Mouse (Mus musculus): ENCODE results near the gene Pgap3.

The Pgap3 gene

GRCm38 (mm10) chr11:98412273-98412796, 12.0 kb upstream of the Pgap3 start, which contains the start of gene Erbb2:
Gene Erbb2, plus strand, starts transcription at chr11:98412470.
- WGBS = under 1% methylated on average over 49 of the region's 49 CpGs

- WGBS = 12% methylated on average over 9 of the region's 10 CpGs
These were observed 9.1 kb upstream of the Pgap3 start for GRCm38 (mm10) chr11:98409341-98409822.

DNA sequence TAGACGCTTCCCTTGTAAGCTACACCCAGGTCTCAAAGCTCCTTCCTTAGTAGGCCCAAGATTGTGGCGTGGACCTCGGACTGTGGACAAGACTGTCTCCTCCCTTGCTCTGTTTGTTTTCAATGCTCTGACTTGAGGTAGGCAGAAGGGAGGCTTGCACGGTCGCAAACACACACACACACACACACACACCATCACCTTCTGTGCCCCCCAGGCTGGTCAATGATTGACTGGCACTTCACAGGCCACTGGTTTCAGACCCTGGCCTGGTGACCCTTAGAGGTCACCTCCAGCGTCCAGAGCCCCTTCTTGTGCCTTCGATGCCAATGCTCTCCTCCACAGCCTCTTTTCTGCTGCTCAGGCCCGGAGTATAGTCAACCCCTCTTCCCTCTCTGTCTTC, 8.6 kb upstream of the Pgap3 start:
- 78% methylated on average over 8 of the region's 8 CpGs for WGBS

DNA sequence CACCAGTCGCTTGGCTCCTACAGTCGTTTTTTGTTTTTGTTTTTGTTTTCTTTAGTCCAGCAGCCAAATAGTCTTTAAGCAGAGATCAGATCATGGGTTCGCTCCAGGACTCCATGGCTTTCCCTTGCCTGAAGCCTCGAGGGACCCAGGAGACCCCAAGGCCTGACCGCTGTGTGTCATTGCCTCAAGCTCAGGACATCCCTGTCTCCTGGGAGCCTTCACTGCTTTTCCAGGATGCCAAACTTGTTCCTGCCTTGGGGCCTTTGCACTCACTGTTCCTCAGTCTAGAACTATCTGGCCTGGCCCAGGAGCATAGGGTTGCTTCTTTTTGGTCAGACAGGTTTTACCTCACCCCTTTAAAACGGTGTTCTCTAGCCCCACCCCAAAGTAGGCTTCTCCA, 6.3 kb upstream of the Pgap3 start:
- WGBS = 71% methylated on average over 6 of the region's 6 CpGs

GRCm38 (mm10) chr11:98400816-98401215, 526 bp upstream of the Pgap3 start:
- WGBS = 59% methylated on average over 3 of the region's 3 CpGs

DNA sequence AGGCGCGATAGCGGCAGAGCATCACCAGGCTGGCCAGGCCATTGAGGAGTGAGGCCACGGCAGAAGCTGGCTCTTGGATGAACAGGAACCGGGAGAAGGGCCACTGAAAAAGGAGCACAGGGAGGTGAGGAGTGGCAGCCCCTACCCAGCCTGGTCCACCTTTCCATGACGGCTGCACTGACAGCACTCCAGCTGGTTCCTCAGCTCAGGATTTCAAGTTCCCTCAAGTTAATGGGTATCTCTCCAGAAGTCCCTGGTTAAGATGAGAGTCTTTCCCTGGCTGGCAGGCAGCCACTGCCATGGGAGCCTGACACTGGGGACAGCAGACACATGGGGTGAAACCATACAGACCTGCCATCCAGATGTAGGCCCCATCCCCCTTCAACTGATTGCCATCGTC, 2.3 kb downstream of the Pgap3 start:
- 90% methylated on average over 7 of the region's 7 CpGs for WGBS

DNA sequence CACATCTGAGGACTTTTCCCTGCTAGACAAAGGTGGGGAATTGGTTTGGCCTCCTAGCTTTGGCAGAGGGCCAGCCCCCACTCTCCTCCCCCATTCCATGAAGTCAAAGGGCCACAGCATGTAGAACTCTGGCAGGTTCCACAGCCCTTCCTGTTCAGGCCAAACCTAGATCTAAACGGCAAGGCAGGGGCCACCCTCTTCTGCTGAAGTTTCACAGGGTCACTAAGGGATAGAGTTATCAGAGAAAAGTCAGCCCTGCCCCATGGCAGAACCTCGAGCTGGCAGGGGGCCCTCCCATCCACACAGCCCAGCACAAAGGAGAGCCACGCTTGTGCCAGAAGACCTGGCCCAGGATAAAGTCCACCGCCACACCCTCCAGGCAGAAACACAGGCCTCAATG, 5.2 kb downstream of the Pgap3 start:
- 51% methylated on average over 4 of the region's 4 CpGs for WGBS

GRCm38 (mm10) chr11:98394301-98394700, 6.0 kb downstream of the Pgap3 start:
- 40% methylated on average over 6 of the region's 6 CpGs for WGBS

DNA sequence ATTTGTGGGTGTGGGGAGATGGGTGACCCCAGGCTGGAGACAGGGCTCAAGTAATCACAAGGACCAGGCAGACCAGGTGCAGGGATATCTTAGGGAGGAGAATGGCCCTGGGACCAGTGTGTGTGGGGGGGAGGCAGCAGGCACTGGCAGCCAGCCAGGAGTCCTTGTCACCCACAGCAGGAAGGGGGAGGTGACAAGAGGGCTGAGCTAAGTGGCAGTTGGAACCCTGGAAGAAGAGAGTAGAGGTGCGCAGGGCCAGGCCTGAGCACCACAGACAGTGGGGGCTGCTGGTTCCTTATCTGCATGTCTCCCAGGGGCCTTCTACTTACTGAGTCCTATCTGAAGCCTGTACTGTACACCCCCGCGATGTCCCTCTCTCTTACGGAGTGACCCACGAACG, 7.0 kb downstream of the Pgap3 start:
- WGBS = 74% methylated on average over 6 of the region's 6 CpGs

GRCm38 (mm10) chr11:98392645-98393044, 7.6 kb downstream of the Pgap3 start:
- 83% methylated on average over 4 of the region's 4 CpGs for WGBS

- WGBS = 41% methylated on average over 8 of the region's 8 CpGs
These were observed 8.3 kb downstream of the Pgap3 start for GRCm38 (mm10) chr11:98392034-98392433.

- WGBS = 65% methylated on average over 12 of the region's 12 CpGs
These were observed 10.1 kb downstream of the Pgap3 start for GRCm38 (mm10) chr11:98390141-98390540.

- 26% methylated on average over 9 of the region's 9 CpGs for WGBS
These were observed 11.0 kb downstream of the Pgap3 start for GRCm38 (mm10) chr11:98389221-98389780.

DNA sequence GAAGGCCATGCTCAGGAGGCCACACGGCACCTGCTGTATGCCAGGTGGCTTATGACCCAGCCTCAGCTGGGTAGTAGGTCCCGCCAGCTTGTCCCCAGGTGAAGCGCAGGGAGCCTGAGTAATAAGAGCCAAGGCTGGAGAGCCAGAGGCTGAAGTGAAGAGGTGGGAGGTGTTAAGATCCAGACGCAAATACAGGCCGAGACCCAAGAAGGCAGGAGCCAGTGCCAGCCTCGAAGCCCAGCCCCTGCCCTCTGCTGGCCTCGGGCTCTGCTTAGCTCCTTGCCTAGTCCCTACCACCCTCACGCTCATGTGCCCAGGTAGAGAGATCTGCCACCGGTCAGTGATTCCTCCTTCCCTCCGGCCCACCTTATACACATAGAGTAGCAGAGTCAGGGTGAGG, 12.0 kb downstream of the Pgap3 start:
- WGBS = 69% methylated on average over 10 of the region's 10 CpGs

DNA sequence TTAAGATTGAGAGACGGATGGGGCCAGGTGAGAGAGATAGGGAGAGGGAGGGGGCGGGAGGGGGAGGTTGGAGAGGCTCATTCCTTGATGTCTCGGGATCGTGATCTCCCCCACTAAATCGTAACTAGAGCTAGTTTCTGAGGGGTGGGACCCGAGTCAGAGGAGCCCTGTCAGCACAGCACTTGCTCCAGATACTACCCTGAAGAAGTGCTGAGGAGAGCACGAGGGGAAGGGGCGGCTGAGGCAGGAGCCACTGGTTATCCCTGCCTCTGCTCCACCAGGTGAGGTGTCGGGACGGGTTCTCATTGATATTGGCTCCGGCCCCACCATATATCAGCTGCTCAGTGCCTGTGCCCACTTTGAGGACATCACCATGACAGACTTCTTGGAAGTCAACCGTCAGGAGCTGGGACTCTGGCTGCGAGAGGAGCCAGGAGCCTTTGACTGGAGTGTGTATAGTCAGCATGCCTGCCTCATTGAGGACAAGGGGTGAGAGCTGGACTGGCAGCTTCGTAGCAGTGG, 13.2 kb downstream of the Pgap3 start:
- WGBS = 67% methylated on average over 14 of the region's 14 CpGs

DNA sequence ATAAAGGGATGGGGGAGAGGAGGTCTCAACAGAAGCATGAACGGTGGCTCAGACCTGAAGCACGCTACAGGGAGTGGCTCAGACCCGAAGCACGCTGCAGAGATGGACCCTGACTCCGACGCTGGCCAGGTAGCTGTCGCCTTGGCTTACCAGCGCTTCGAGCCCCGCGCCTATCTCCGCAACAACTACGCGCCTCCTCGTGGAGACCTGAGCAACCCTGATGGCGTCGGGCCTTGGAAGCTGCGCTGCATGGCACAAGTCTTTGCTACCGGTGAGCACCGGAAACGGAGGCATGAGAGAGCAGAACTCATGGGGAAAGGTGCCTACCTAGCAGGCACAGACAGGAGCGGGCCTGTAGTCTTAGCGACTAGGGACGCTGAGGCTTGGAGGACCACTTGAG, 13.7 kb downstream of the Pgap3 start:
- WGBS = 40% methylated on average over 24 of the region's 24 CpGs

DNA sequence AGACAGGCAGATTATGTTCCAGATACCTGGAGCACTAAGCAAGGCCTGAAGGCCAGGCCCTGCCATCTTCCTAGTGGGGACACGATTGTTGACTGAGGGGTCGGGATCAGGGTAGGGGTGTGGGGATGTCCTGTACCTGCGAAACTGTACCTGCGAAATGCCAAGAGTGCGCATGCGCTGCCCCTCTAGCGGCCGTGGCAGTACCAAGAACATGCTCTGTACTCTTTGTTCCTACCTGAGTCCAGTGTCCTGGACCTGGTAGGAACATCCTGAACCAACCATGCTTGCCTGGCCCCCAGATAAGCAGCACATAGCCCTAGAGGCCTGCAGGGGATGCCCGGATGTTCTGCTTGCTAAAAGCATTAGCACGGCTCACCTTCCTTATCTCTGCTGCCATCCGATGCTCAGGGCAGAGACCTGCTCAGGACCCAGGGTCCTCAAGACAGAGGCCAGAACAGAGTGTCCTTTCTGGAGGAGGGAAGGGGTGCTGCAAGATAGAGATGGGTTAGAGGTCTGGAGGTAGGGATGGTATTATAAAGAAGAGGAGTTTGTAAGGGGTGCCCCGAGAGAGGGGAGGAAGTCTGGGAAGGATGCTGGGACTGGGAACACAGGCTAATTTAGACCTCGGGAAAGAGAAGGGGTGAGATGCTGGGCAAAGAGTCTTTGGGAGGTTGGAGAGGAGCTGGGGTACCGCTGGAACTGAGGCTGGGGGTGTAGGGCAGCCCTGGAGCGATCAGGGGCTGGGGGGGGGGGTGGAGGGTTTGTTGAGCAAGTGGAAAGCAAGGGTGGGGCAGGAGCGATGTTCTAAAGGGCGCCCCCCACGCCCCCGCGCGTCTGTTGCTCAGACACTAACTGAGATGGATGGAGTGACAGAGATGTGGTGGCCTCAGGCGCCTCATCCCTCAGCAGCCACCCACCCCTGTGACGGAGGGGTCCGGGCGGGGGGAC, 14.4 kb downstream of the Pgap3 start, which contains the start of gene Pnmt:
Gene Pnmt, plus strand, starts transcription at position 813 of the 948 bp plus-strand sequence.
- WGBS = 63% methylated on average over 23 of the region's 25 CpGs

DNA sequence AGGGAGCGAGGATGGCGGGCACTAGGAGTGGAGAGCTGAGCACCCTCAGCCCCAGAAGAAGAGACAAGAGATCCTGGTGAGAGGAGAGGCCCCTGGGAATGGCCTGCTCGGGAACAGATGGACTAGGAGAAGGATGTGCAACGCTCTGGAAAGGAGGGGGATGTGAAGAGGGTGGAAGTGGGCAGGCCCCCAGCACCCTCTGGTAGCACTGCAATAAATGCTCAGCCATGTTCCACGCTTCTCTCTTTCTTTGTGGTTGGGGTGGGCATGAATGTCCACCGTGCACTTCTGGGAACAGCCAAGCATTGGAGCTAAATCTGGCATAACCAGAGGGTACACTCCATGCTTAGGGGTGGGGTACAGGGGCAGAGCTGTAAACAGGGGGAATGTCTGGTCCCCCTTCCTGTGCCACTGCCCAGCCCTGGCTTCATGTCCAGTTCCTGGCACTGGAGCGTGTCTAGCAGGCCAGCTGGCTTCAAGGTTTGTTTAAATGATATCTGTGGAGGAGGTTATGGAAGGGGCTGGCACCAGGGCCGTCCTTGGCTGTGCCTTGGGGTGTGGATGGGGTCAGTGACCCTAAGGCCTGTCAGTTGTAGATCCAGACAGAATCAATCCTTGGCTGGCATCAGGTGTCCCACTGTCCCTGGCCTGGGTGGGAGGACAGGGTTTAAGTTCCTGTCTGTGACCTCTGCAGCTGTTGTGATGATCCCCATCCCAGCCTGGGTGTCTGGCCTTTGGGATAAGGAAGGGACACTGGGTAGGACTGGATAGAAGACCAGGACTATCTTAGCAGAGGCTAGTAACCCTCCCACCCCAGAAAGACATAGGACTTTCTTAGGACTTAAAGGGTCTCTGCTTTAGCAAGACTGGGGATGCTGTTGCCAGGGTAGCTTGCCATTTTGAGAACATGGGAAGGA, 15.3 kb downstream of the Pgap3 start:
- 50% methylated on average over 8 of the region's 8 CpGs for WGBS

DNA sequence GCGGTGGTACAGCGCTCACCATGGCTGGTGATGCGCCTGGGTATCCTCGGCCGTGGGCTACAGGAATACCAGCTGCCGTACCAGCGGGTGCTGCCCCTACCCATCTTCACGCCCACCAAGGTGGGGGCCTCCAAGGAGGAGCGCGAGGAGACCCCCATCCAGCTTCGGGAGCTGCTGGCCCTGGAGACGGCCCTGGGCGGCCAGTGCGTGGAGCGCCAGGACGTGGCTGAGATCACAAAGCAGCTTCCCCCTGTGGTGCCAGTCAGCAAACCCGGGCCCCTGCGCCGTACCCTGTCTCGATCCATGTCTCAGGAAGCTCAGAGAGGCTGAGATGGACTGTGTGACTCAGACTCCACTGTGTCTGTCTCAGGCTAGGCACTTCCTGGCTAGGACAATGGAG, 16.1 kb downstream of the Pgap3 start:
- 78% methylated on average over 20 of the region's 20 CpGs for WGBS

DNA sequence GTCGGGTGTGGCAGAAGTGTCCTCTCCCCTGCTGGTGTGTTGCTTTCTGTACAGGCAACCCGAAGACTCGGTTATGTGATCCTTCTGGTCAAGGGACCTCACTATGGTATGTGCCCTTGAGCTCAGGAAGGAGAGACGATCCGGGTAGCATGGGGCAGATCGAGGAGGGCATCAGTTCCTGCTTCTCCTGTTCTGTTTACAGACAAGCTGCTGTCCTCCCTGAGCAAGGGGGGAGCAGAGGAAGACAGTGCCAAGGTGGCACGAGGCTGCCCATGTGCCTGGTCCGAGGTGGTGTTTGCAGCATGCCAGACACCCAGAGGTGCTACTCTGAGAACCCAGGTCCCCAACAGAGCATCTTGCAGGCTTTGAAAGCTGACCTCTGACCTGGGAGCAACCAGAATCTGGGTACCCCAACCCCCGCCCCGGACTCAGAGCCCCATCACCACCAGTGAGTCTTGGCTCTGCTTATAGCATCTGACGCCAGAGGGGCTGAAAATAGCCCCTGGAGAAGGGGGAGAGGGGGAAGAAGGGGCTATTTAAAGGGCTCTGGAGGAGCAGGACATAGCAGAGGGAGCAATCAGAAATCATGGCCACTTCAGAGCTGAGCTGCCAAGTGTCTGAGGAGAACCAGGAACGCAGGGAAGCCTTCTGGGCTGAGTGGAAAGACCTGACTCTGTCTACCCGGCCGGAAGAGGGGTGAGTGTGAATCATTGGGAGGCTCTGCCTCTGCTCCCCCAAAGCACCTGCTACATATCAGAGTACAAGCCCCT, 16.8 kb downstream of the Pgap3 start, which contains the start of gene Tcap:
Gene Tcap, plus strand, starts transcription at position 551 of the 770 bp plus-strand sequence.
- 50% methylated on average over 14 of the region's 14 CpGs for WGBS

Data from cerebral cortex, adult 2 months (tissue).